Mouse (Mus musculus): ENCODE measurements around the gene Pinlyp.

DNA sequence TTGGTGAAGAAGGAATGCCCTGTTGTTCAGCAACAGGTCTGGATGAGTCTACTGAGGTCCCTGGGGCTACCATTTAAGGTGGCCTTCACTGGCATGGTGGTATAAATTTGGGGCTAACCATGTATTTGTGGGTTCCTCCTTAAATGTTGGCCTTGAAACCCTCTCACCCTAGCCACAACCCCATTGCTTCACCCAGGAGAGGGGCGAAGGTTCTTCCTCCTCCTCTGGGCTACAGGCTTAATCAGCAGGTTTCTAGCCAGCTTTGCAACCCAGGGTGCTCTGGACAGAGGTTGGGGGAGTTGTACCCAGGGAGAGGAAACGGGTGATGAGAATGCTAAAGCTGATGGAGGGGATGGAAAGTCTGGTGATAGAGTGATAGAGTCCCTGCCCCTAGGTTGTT is 49.5 kb upstream of the Pinlyp start:
- TF ChIP-seq CTCF (IDR thresholded peaks at IDR 0.05; ENCODE audit: control insufficient read depth, insufficient read depth, insufficient replicate concordance, low read depth, low read length) (no peak), POLR2A (IDR thresholded peaks at IDR 0.05; ENCODE audit: control insufficient read depth, low read depth, low read length) (no peak)
